Mouse (Mus musculus) spleen, adult 2 months (tissue): ENCODE results near the gene Gm28919. TPM values are rescaled to one million over a fixed set of nuclear protein-coding genes. Genes with fewer than 3 reads are reported as not detected.
"Not testable (repeated sequence)": the region's sequence is repeated elsewhere in the genome, so short reads cannot be mapped to it uniquely, and the experiment has no call there.

ENCODE experiments used
- DNase-seq, 2 experiments: peaks; one replicate each; pipeline versions ENCODE4 v3.0.0 to v3.0.0-alpha.2; 2012 to 2021; ENCODE audit warnings: low spot score in 2 of 2, low read depth in 1 of 2
- H3K27ac ChIP-seq: fragments of 200-500 bp; 2 replicates; pipeline ENCODE4 v1.5.1; 2012; ENCODE audit warnings: low read length, inconsistent platforms; ENCODE audit not compliant: insufficient read depth
- H3K27me3 ChIP-seq: fragments of 200-500 bp; 2 replicates; pipeline ENCODE4 v1.6.1; 2012; ENCODE audit warnings: mild to moderate bottlenecking, moderate library complexity, low read length, inconsistent platforms; ENCODE audit not compliant: control insufficient read depth, insufficient read depth
- H3K36me3 ChIP-seq: fragments of 200-500 bp; 2 replicates; pipeline ENCODE4 v1.6.1; 2012; ENCODE audit warnings: mild to moderate bottlenecking, low read length, inconsistent platforms; ENCODE audit not compliant: control insufficient read depth, insufficient read depth
- H3K4me1 ChIP-seq: fragments of 200-500 bp; 2 replicates; pipeline ENCODE4 v1.6.1; 2011; ENCODE audit warnings: inconsistent platforms; ENCODE audit not compliant: control insufficient read depth, insufficient read depth, insufficient read length
- H3K4me3 ChIP-seq: fragments of 200-500 bp; 2 replicates; pipeline ENCODE4 v1.5.1; 2011; ENCODE audit warnings: mild to moderate bottlenecking, inconsistent platforms; ENCODE audit not compliant: insufficient read depth, insufficient read length; ENCODE audit errors: extremely low read depth
- whole genome bisulfite sequencing: fragments of 180-500 bp; shearing (Covaris S2); methylation state at CpG from one replicate; pipeline ENCODE4 v1.1.7; 2018; 5-methylcytosine and 5-hydroxymethylcytosine counted together
- polyA plus RNA-seq: library from polyadenylated mRNA; depleted of rRNA; stranded (reverse); fragments of >200 nt; gene quantifications from 2 replicates; pipeline ENCODE4 v1.2.3, GENCODE M21; 2012; rRNA removed

Gm28919 gene
- polyA plus RNA-seq: not detected in 2 replicates

- not testable (repeated sequence) for H3K36me3 ChIP-seq, H3K4me3 ChIP-seq, H3K27ac ChIP-seq, H3K27me3 ChIP-seq, DNase-seq, H3K4me1 ChIP-seq
- no CpG with 5 or more reads among the region's 7 CpGs for WGBS
Measured at GRCm38 (mm10) chrY:6583246-6583645, at the start of gene Gm28919. TSS of gene Gm28919 (plus strand) at chrY:6583546.

Other genes with a start within 250 kb of the Gm28919 start
- gene Gm21719, start 99.3 kb downstream of the Gm28919 start, polyA plus RNA-seq: not detected in 2 replicates